Mouse (Mus musculus): Measurements from ENCODE around the gene Fam171a1. TPM values are rescaled to one million over a fixed set of nuclear protein-coding genes. Genes with fewer than 3 reads are reported as not detected.

Fam171a1 gene
- polyA plus RNA-seq, 1 experiment, result 13.5 TPM

DNA sequence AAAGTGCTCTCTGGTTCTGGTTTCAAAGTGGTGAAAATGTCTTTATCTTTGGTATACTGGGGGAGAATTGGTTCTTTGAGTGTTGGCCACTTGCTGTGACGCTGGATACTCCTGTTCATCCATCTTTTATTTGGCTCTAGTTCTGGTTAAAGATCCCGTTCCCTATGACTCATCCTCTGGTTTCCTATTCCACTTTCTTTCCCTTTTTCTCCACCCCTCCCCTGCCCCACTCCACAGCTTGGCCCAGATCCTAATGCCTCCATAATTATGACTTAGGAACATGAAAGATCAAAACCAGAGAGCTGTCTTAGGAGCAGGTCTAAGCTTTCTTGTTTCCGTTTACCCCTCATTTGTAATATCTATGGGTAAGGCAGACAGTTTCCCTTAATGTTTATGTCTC is 130.2 kb downstream of the Fam171a1 start:
- TF ChIP-seq MYOD1 (IDR thresholded peaks at IDR 0.05; ENCODE audit: control insufficient read depth in 1 of 3, insufficient read length in 2 of 3, low read depth in 2 of 3), result no peak
- TF ChIP-seq TCF3 (IDR thresholded peaks at IDR 0.05; ENCODE audit: insufficient read length, low read depth), result no peak
- no peak for TF ChIP-seq USF1 (IDR thresholded peaks at IDR 0.05; ENCODE audit: low read depth)
- no peak for TF ChIP-seq CEBPB (IDR thresholded peaks at IDR 0.05; ENCODE audit: insufficient read depth, poor library complexity, severe bottlenecking)
- TF ChIP-seq MAX (IDR thresholded peaks at IDR 0.05; ENCODE audit: low read depth), result no peak

DNA sequence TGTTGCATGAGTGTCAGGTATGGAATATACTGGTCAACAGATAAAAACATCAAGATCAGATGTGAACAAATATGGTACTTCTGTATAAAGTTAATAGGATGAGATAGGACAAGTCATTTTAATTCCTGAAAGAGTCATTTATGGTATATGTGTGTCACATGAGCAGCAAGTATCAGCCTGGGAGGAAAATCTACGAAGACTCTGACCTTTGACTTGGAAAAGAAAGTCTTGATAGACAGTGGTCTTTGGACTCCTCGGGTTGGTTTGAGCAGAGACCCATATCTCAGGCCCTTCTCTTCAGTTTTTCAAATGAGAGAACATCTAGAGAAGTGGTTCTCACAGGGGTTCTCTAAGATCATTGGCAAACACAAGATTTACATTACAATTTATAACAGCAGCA is 137.3 kb downstream of the Fam171a1 start:
- no peaks in the 10 kb centered on the region for H3K27me3 ChIP-seq (ENCODE audit: control insufficient read depth, insufficient read depth, insufficient read length)
- no peaks in the 10 kb centered on the region for H3K79me2 ChIP-seq (ENCODE audit: control insufficient read depth, insufficient read depth)
- H3K36me3 ChIP-seq (ENCODE audit: control insufficient read depth, insufficient read depth), result no peaks in the 10 kb centered on the region
- TF ChIP-seq REST (IDR thresholded peaks at IDR 0.05; ENCODE audit: insufficient read depth, insufficient read length) (no peak), MAX (IDR thresholded peaks at IDR 0.05; ENCODE audit: low read depth) (no peak), E2F4 (IDR thresholded peaks at IDR 0.05; ENCODE audit: insufficient read depth) (no peak), SRF (IDR thresholded peaks at IDR 0.05; ENCODE audit: control insufficient read depth, insufficient read length, low read depth) (no peak), USF1 (IDR thresholded peaks at IDR 0.05; ENCODE audit: low read depth) (no peak)
- no peak overlapping the region for H3K4me2 ChIP-seq (ENCODE audit: low read depth)
- H3ac ChIP-seq (ENCODE audit: control insufficient read depth, insufficient read length), result no peak overlapping the region
- H3K4me3 ChIP-seq, result no peak overlapping the region

More for the DNA sequence above, 130.2 kb downstream of the Fam171a1 start:
- Histone ChIP-seq H3K4me3 (no peak overlapping the region), H3K4me2 (ENCODE audit: low read depth) (no peak overlapping the region), H3ac (ENCODE audit: control insufficient read depth, insufficient read length) (no peak overlapping the region), H3K79me2 (ENCODE audit: control insufficient read depth, insufficient read depth) (no peaks in the 10 kb centered on the region), H3K36me3 (ENCODE audit: control insufficient read depth, insufficient read depth) (no peaks in the 10 kb centered on the region), H3K27me3 (ENCODE audit: control insufficient read depth, insufficient read depth, insufficient read length) (no peaks in the 10 kb centered on the region)

DNA sequence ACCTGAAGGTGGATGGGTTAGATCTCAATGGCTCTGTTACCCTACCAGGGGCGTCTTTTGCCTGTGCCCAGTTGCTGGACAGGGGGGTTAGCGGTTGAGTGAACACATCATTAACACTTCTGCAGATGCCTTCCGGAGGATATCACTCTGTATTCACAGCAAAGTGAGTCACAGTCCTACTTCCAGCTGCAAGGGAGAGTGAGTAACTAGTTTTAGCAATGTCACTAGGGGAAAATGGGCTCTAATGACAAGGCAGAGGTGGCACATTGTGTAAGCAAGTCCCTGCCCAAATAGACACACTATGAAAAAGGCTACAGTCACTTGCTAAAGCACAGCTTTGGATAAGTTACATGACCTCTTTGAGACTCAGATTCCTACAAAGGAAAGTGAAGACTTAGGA is 152.4 kb downstream of the Fam171a1 start:
- Histone ChIP-seq H3K79me2 (ENCODE audit: control insufficient read depth, insufficient read depth) (no peaks in the 10 kb centered on the region), H3K4me2 (ENCODE audit: low read depth) (no peak overlapping the region), H3K27me3 (ENCODE audit: control insufficient read depth, insufficient read depth, insufficient read length) (no peaks in the 10 kb centered on the region), H3K4me3 (no peak overlapping the region), H3K36me3 (ENCODE audit: control insufficient read depth, insufficient read depth) (no peaks in the 10 kb centered on the region), H3ac (ENCODE audit: control insufficient read depth, insufficient read length) (no peak overlapping the region)
- TF ChIP-seq MAX (IDR thresholded peaks at IDR 0.05; ENCODE audit: low read depth) (no peak), REST (IDR thresholded peaks at IDR 0.05; ENCODE audit: insufficient read depth, insufficient read length) (no peak), CEBPB (IDR thresholded peaks at IDR 0.05; ENCODE audit: insufficient read depth, poor library complexity, severe bottlenecking) (no peak), E2F4 (IDR thresholded peaks at IDR 0.05; ENCODE audit: insufficient read depth) (no peak), MYOG (IDR thresholded peaks at IDR 0.05; ENCODE audit: control insufficient read depth in 1 of 3, insufficient read depth in 1 of 3, insufficient read length in 2 of 3, low read depth in 2 of 3) (no peak), MYOD1 (IDR thresholded peaks at IDR 0.05; ENCODE audit: control insufficient read depth in 1 of 3, insufficient read length in 2 of 3, low read depth in 2 of 3) (no peak)

DNA sequence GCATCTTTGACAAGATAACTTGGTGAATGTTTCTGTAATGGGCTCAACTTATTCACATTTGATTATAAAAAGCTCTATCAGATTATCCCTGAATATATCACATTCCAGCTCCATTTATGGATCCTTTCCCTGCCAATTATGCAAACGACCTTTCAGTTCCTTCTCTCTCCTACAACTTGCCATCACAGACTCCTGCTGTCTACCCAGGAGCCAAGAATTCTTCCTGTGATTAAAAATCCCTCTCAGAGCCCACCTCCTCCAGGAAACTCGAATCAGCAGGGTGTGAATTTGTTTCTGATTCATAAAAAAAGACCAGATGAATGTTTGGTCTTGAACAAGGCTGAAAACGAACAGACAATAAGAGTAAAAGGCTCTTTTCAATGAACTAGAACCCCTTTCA is 153.9 kb downstream of the Fam171a1 start:
- Histone ChIP-seq H3K36me3 (ENCODE audit: control insufficient read depth, insufficient read depth) (no peaks in the 10 kb centered on the region), H3ac (ENCODE audit: control insufficient read depth, insufficient read length) (no peak overlapping the region), H3K27me3 (ENCODE audit: control insufficient read depth, insufficient read depth, insufficient read length) (no peaks in the 10 kb centered on the region), H3K79me2 (ENCODE audit: control insufficient read depth, insufficient read depth) (no peaks in the 10 kb centered on the region), H3K4me2 (ENCODE audit: low read depth) (no peak overlapping the region), H3K4me3 (no peak overlapping the region)
- no peak for TF ChIP-seq MYOD1 (IDR thresholded peaks at IDR 0.05; ENCODE audit: control insufficient read depth in 1 of 3, insufficient read length in 2 of 3, low read depth in 2 of 3)
- TF ChIP-seq REST (IDR thresholded peaks at IDR 0.05; ENCODE audit: insufficient read depth, insufficient read length), result no peak
- TF ChIP-seq MAX (IDR thresholded peaks at IDR 0.05; ENCODE audit: low read depth), result no peak

DNA sequence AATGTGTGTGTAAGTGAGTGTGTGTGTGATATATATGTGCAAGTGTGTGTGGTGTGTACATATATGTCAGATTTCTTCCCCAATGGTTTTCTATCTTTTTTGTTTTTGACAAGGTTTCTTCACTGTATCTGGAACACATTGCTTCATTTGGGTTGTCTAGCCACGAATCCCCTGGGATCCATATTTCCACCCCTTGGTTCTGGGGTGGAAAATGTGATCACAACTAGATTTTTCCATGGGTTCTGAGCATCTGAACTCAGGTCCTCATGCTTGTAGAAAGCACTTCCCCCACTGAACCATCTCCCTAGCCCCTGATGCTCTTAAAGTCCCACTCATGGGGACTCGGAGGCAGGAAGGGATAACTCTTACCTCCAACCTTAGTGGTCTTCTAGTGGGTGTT is 159.3 kb downstream of the Fam171a1 start:
- H3K4me2 ChIP-seq (ENCODE audit: low read depth), result no peak overlapping the region
- H3K4me3 ChIP-seq, result no peak overlapping the region
- TF ChIP-seq TCF3 (IDR thresholded peaks at IDR 0.05; ENCODE audit: insufficient read length, low read depth), result no peak
- no peak for TF ChIP-seq CEBPB (IDR thresholded peaks at IDR 0.05; ENCODE audit: insufficient read depth, poor library complexity, severe bottlenecking)
- TF ChIP-seq MYOG (IDR thresholded peaks at IDR 0.05; ENCODE audit: control insufficient read depth in 1 of 3, insufficient read depth in 1 of 3, insufficient read length in 2 of 3, low read depth in 2 of 3), result no peak
- TF ChIP-seq E2F4 (IDR thresholded peaks at IDR 0.05; ENCODE audit: insufficient read depth), result no peak
- no peak for TF ChIP-seq MAX (IDR thresholded peaks at IDR 0.05; ENCODE audit: low read depth)
- no peak for TF ChIP-seq REST (IDR thresholded peaks at IDR 0.05; ENCODE audit: insufficient read depth, insufficient read length)
- no peak for TF ChIP-seq TCF12 (IDR thresholded peaks at IDR 0.05; ENCODE audit: insufficient read depth, poor library complexity, severe bottlenecking)
- TF ChIP-seq USF1 (IDR thresholded peaks at IDR 0.05; ENCODE audit: low read depth), result no peak
- no peak for TF ChIP-seq MYOD1 (IDR thresholded peaks at IDR 0.05; ENCODE audit: control insufficient read depth in 1 of 3, insufficient read length in 2 of 3, low read depth in 2 of 3)
- no peak for TF ChIP-seq POLR2AphosphoS2 (IDR thresholded peaks at IDR 0.05; ENCODE audit: insufficient read length, low read depth)
- no peaks in the 10 kb centered on the region for H3K79me2 ChIP-seq (ENCODE audit: control insufficient read depth, insufficient read depth)
- H3K36me3 ChIP-seq (ENCODE audit: control insufficient read depth, insufficient read depth), result no peaks in the 10 kb centered on the region
- H3K27me3 ChIP-seq (ENCODE audit: control insufficient read depth, insufficient read depth, insufficient read length), result no peaks in the 10 kb centered on the region
- H3ac ChIP-seq (ENCODE audit: control insufficient read depth, insufficient read length), result no peak overlapping the region

DNA sequence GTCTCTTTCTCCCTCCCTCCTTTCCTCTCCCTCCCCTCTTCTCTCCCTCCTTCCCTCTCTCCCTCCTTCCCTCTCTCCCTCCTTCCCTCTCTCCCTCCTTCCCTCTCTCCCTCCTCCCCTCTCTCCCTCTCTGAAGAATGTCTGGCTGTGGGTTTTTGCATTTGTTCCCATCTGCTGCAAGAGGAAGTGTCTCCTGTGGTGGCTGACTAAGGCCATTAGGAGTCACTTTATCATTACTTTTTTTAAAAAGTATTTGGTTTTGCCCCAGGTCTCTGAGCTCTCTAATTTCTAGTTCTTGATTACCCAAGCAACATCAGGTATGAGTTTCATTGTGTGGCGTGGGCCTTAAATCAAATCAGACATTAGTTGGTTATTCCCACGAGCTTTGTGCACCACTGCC is 162.1 kb downstream of the Fam171a1 start:
- Histone ChIP-seq H3K4me2 (ENCODE audit: low read depth) (peak overlapping the region; percentile 28), H3K4me3 (no peak overlapping the region), H3K27me3 (ENCODE audit: control insufficient read depth, insufficient read depth, insufficient read length) (no peaks in the 10 kb centered on the region), H3K36me3 (ENCODE audit: control insufficient read depth, insufficient read depth) (no peaks in the 10 kb centered on the region), H3K79me2 (ENCODE audit: control insufficient read depth, insufficient read depth) (no peaks in the 10 kb centered on the region), H3ac (ENCODE audit: control insufficient read depth, insufficient read length) (no peak overlapping the region)
- TF ChIP-seq POLR2AphosphoS2 (IDR thresholded peaks at IDR 0.05; ENCODE audit: insufficient read length, low read depth), result no peak
- TF ChIP-seq REST (IDR thresholded peaks at IDR 0.05; ENCODE audit: insufficient read depth, insufficient read length), result no peak
- no peak for TF ChIP-seq POLR2A (IDR thresholded peaks at IDR 0.05; ENCODE audit: insufficient read length, low read depth)
- TF ChIP-seq TCF12 (IDR thresholded peaks at IDR 0.05; ENCODE audit: insufficient read depth, poor library complexity, severe bottlenecking), result no peak
- TF ChIP-seq E2F4 (IDR thresholded peaks at IDR 0.05; ENCODE audit: insufficient read depth), result no peak
- TF ChIP-seq MYOG (IDR thresholded peaks at IDR 0.05; ENCODE audit: control insufficient read depth in 1 of 3, insufficient read depth in 1 of 3, insufficient read length in 2 of 3, low read depth in 2 of 3), result no peak
- TF ChIP-seq TCF3 (IDR thresholded peaks at IDR 0.05; ENCODE audit: insufficient read length, low read depth), result no peak

Data from myocyte (in vitro differentiated cells).